Mouse (Mus musculus) midbrain, embryonic 16.5 days (tissue): ENCODE measurements at regions not wholly inside any gene's neighbourhood (a gene's known extent, or its start where the extent isn't known, plus 50 kb on each side); places are given as distances from the start of the nearest gene placed in this dataset.
"Not testable (repeated sequence)": the region's sequence is repeated elsewhere in the genome, so short reads cannot be mapped to it uniquely, and the experiment has no call there.

Experiments used
- ATAC-seq: fragments of 200-750 bp; cut with Nextera tagmentation; 2 replicates; pipeline ENCODE4 v1.8.0; 2017; ENCODE audit warnings: moderate TSS enrichment
- H3K27ac ChIP-seq: fragments of 300-500 bp; sonication (generic); 2 replicates; pipeline ENCODE4 v1.5.1; 2014; ENCODE audit warnings: mild to moderate bottlenecking, low read length, mixed read lengths
- H3K27me3 ChIP-seq: fragments of 300-500 bp; sonication (generic); 2 replicates; pipeline ENCODE4 v1.6.1; 2014; ENCODE audit warnings: low read depth, low read length, mixed read lengths; ENCODE audit not compliant: control insufficient read depth, insufficient read depth
- H3K36me3 ChIP-seq: fragments of 300-500 bp; sonication (generic); 2 replicates; pipeline ENCODE4 v1.6.1; 2014; ENCODE audit warnings: mild to moderate bottlenecking, low read length, moderate library complexity, mixed read lengths; ENCODE audit not compliant: control insufficient read depth, insufficient read depth
- H3K4me1 ChIP-seq: fragments of 300-500 bp; sonication (generic); 2 replicates; pipeline ENCODE4 v1.6.1; 2014; ENCODE audit warnings: mild to moderate bottlenecking, low read length, mixed read lengths; ENCODE audit not compliant: control insufficient read depth, insufficient read depth
- H3K4me2 ChIP-seq: fragments of 300-500 bp; sonication (generic); 2 replicates; pipeline ENCODE4 v1.6.1; 2014; ENCODE audit warnings: mild to moderate bottlenecking, low read length, mixed read lengths
- H3K4me3 ChIP-seq: fragments of 300-500 bp; sonication (generic); 2 replicates; pipeline ENCODE4 v1.5.1; 2014; ENCODE audit warnings: low read depth, mild to moderate bottlenecking, low read length, moderate library complexity, mixed read lengths
- H3K9ac ChIP-seq: fragments of 300-500 bp; sonication (generic); 2 replicates; pipeline ENCODE4 v1.6.1; 2014; ENCODE audit warnings: low read depth, low read length, mixed read lengths
- H3K9me3 ChIP-seq: fragments of 300-500 bp; sonication (generic); replicated peaks from 2 replicates; pipeline ENCODE4 v1.6.1; 2014; ENCODE audit warnings: mild to moderate bottlenecking, low read length, mixed read lengths; ENCODE audit not compliant: control insufficient read depth, poor library complexity, severe bottlenecking
- WGBS: fragments of 180-500 bp; shearing (Covaris S2); extraction: QIAGEN DNeasy Blood & Tissue Kit; methylation state at CpG from one replicate; pipeline ENCODE4 v1.1.7; 2014; 5-methylcytosine and 5-hydroxymethylcytosine counted together

GRCm38 (mm10) chr6:47745856-47746255 lies 67.4 kb downstream of the Pdia4 start:
- not testable (repeated sequence) for H3K9me3 ChIP-seq, H3K9ac ChIP-seq, H3K4me3 ChIP-seq, H3K27me3 ChIP-seq, H3K36me3 ChIP-seq, H3K4me2 ChIP-seq, H3K4me1 ChIP-seq, ATAC-seq, H3K27ac ChIP-seq
- 87% methylated on average over 7 of the region's 14 CpGs for WGBS

GRCm38 (mm10) chr6:47743856-47744255 lies 69.4 kb downstream of the Pdia4 start:
- not testable (repeated sequence) for H3K9ac ChIP-seq, H3K36me3 ChIP-seq, ATAC-seq, H3K4me3 ChIP-seq, H3K4me1 ChIP-seq, H3K4me2 ChIP-seq, H3K27ac ChIP-seq, H3K9me3 ChIP-seq, H3K27me3 ChIP-seq
- WGBS, result no CpG with 5 or more reads among the region's 20 CpGs

- peak overlapping the region; percentile 61; the same call in 1 of the 2 replicates for H3K27ac ChIP-seq
- H3K9me3 ChIP-seq, ATAC-seq, H3K36me3 ChIP-seq, H3K27me3 ChIP-seq, H3K4me1 ChIP-seq: not testable (repeated sequence)
- peak overlapping the region; percentile 31; the same call in 1 of the 2 replicates for H3K4me2 ChIP-seq
- H3K9ac ChIP-seq, result peak overlapping the region; percentile 48; the same call in 1 of the 2 replicates
- H3K4me3 ChIP-seq, result peak overlapping the region; percentile 40
- 10% methylated on average over 12 of the region's 47 CpGs for WGBS
Observed at GRCm38 (mm10) chr6:47740216-47740615, 73.0 kb downstream of the Pdia4 start.

GRCm38 (mm10) chr6:47739696-47740095 lies 73.5 kb downstream of the Pdia4 start:
- H3K27ac ChIP-seq, H3K9ac ChIP-seq, H3K27me3 ChIP-seq, H3K4me2 ChIP-seq, H3K4me1 ChIP-seq, H3K4me3 ChIP-seq, H3K36me3 ChIP-seq, ATAC-seq, H3K9me3 ChIP-seq: not testable (repeated sequence)
- 15% methylated on average over 9 of the region's 26 CpGs for WGBS

- H3K4me3 ChIP-seq, H3K27ac ChIP-seq, H3K4me1 ChIP-seq, H3K36me3 ChIP-seq, H3K4me2 ChIP-seq, H3K9ac ChIP-seq, H3K27me3 ChIP-seq, H3K9me3 ChIP-seq, ATAC-seq: not testable (repeated sequence)
- WGBS, result no CpG with 5 or more reads among the region's 3 CpGs
Observed at GRCm38 (mm10) chr6:47737972-47738371, 75.3 kb downstream of the Pdia4 start.
